Mouse (Mus musculus) neural tube, embryonic 11.5 days (tissue): Measurements from ENCODE around the gene Cfap300. TPM values are rescaled to one million over a fixed set of nuclear protein-coding genes. Genes with fewer than 3 reads are reported as not detected.

Experiments
- ATAC-seq: fragments of 200-750 bp; cut with Nextera tagmentation; 2 replicates; pipeline ENCODE4 v1.8.0; 2017; ENCODE audit warnings: moderate number of reproducible peaks, mild to moderate bottlenecking, moderate TSS enrichment, moderate library complexity; ENCODE audit not compliant: insufficient read depth, low FRiP score, low TSS enrichment
- DNase-seq: peaks from one replicate; pipeline ENCODE4 v3.0.0-alpha.2; 2015; ENCODE audit warnings: low spot score
- H3K27ac ChIP-seq: fragments of 300-500 bp; sonication (generic); 2 replicates; pipeline ENCODE4 v1.5.1; 2014; ENCODE audit warnings: low read depth, mild to moderate bottlenecking, low read length
- H3K27me3 ChIP-seq: fragments of 300-500 bp; sonication (generic); 2 replicates; pipeline ENCODE4 v1.6.1; 2014; ENCODE audit warnings: mild to moderate bottlenecking, low read length, mixed read lengths; ENCODE audit not compliant: control insufficient read depth, insufficient read depth
- H3K36me3 ChIP-seq: fragments of 300-500 bp; sonication (generic); 2 replicates; pipeline ENCODE4 v1.6.1; 2014; ENCODE audit warnings: mild to moderate bottlenecking, low read length, moderate library complexity, mixed read lengths; ENCODE audit not compliant: control insufficient read depth, insufficient read depth
- H3K4me1 ChIP-seq: fragments of 300-500 bp; sonication (generic); 2 replicates; pipeline ENCODE4 v1.6.1; 2014; ENCODE audit warnings: low read length, mixed read lengths; ENCODE audit not compliant: control insufficient read depth, insufficient read depth
- H3K4me2 ChIP-seq: fragments of 300-500 bp; sonication (generic); 2 replicates; pipeline ENCODE4 v1.6.1; 2014; ENCODE audit warnings: low read depth, mild to moderate bottlenecking, moderate library complexity
- H3K4me3 ChIP-seq: fragments of 300-500 bp; sonication (generic); 2 replicates; pipeline ENCODE4 v1.5.1; 2014; ENCODE audit warnings: low read depth, low read length
- H3K9ac ChIP-seq: fragments of 300-500 bp; sonication (generic); 2 replicates; pipeline ENCODE4 v1.6.1; 2014; ENCODE audit warnings: mild to moderate bottlenecking, low read length
- H3K9me3 ChIP-seq: fragments of 300-500 bp; sonication (generic); 2 replicates; pipeline ENCODE4 v1.6.1; 2016; ENCODE audit warnings: low read length; ENCODE audit not compliant: control insufficient read depth
- WGBS: fragments of 180-500 bp; shearing (Covaris S2); extraction: QIAGEN DNeasy Blood & Tissue Kit; methylation state at CpG from one replicate; pipeline ENCODE4 v1.1.7; 2014; 5-methylcytosine and 5-hydroxymethylcytosine counted together
- polyA plus RNA-seq: library from polyadenylated mRNA; unstranded; fragments of >200 nt; fragmentation: Nextera tagmentation; extraction: Ambion mirVana; gene quantifications from 2 replicates; pipeline ENCODE4 v1.2.1, GENCODE M21; 2014

The Cfap300 gene
- polyA plus RNA-seq, 1 experiment from 2014 or later: 15.3 TPM

DNA sequence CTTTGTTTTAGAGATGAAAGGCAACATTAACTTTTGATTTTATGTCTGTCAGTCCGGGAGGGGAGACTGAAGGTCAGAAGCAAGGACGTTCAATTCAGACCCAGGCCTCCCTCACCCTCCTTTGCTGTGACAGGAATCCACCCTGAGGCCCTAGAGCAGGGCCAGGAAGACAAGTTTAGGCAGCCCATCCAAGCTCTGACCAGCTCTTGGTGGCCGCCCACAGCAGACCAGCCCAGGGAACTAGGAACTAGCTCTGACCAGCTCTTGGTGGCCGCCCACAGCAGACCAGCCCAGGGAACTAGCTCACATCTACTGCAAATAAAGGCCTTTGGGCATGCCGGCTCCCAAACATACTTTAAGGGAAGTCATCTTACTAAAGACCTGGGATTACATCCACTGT lies 65.0 kb downstream of the Cfap300 start:
- Histone ChIP-seq H3K4me2 (no peak overlapping the region), H3K9me3 (no peaks in the 10 kb centered on the region), H3K27ac (no peak overlapping the region), H3K9ac (no peak overlapping the region), H3K27me3 (no peaks in the 10 kb centered on the region), H3K36me3 (peaks cover 5% of the 10 kb centered on the region), H3K4me3 (no peak overlapping the region), H3K4me1 (no peaks in the 10 kb centered on the region)
- DNase-seq (no peak), ATAC-seq (no peak)
- 85% methylated on average over 5 of the region's 5 CpGs for WGBS

DNA sequence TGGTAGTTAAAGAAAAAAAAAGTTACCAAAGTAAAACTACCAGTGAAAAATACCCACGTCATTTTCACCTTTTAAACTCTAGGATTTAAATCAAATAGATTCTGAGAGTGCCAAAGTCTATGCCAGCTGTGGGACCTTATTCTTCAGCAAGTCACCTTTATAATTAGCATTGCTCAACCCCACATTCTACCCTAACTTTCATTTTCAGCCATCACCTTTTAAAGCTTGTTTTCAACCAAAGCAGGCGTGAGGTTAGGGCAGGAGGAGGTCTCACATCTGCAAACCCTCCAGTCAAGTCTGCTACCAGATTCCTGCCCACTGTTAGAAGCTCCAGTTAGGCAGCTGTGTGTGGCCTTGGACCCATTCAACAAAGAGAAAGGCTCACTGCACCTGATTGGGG lies 70.6 kb downstream of the Cfap300 start:
- H3K9ac ChIP-seq: no peak overlapping the region
- no peaks in the 10 kb centered on the region for H3K9me3 ChIP-seq
- DNase-seq: no peak
- H3K27me3 ChIP-seq: no peaks in the 10 kb centered on the region
- no peaks in the 10 kb centered on the region for H3K4me1 ChIP-seq
- no peak overlapping the region for H3K27ac ChIP-seq
- peaks cover 5% of the 10 kb centered on the region for H3K36me3 ChIP-seq
- no peak for ATAC-seq
- H3K4me2 ChIP-seq: no peak overlapping the region
- WGBS: 87% methylated on average over 2 of the region's 2 CpGs
- no peak overlapping the region for H3K4me3 ChIP-seq

Other genes with a start within 250 kb of the Cfap300 start
- 39.5 and 46.2 TPM in 2 replicates for gene Birc2, start 205.8 kb downstream of the Cfap300 start, polyA plus RNA-seq
- 2.8 and 4.0 TPM in 2 replicates for gene Birc3, start 169.6 kb downstream of the Cfap300 start, polyA plus RNA-seq
- 27.2 and 31.6 TPM in 2 replicates for gene Yap1, start 38.2 kb downstream of the Cfap300 start, polyA plus RNA-seq
- 4.4 and 4.6 TPM in 2 replicates for gene Cep126, start 91.5 kb upstream of the Cfap300 start, polyA plus RNA-seq